Mouse (Mus musculus) megakaryocyte-erythroid progenitor cell, adult 5-6 weeks (primary cell): ENCODE measurements around the gene Gde1. TPM values are rescaled to one million over a fixed set of nuclear protein-coding genes. Genes with fewer than 3 reads are reported as not detected.

ENCODE experiments used
- ATAC-seq: replicated peaks from 2 replicates; pipeline ENCODE4 v1.8.0; 2016; ENCODE audit warnings: mild to moderate bottlenecking, inconsistent platforms; ENCODE audit not compliant: severe bottlenecking, poor library complexity, low FRiP score, low TSS enrichment
- total RNA-seq, 2 experiments: library from RNA; stranded (forward) in 1 of 2; stranded (reverse) in 1 of 2; fragments of 200-1000, 215-1000 nt in 1 of 2; fragments of >200 nt in 1 of 2; fragmentation: Nextera tagmentation in 1 of 2; gene quantifications; 2 replicates each; pipeline ENCODE4 v1.2.3; 2014 to 2017

Gde1 gene
- total RNA-seq, 2 experiments from 2014 or later = 24.3 to 30.4 TPM

- peak; percentile 29 for ATAC-seq
These were observed 2.4 kb upstream of the Gde1 start for GRCm38 (mm10) chr7:118708002-118708401.

DNA sequence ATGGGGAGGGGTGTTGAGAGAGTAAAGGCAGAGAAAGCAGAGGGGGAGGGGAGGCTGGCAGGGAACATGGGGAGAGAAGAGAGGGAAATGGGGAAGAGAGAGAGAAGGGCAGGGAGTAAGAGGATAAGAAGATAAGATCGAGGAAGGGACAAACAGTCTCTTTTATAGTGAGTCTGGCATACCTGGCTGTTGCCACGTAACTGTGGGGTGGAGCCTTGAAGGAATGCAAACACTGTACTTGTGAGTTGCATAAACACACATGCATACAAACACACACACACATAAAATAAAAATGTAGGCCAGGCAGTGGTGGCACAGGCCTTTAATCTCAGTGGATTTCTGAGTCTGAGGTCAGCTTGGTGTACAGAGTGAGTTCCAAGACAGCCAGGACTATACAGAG, 1.6 kb upstream of the Gde1 start:
- ATAC-seq = no peak

- no peak for ATAC-seq
These were observed 910 bp upstream of the Gde1 start for GRCm38 (mm10) chr7:118706488-118706887.

- no peak for ATAC-seq
These were observed 473 bp upstream of the Gde1 start for GRCm38 (mm10) chr7:118706051-118706450.

- ATAC-seq = peak; percentile 27
These were observed 1.4 kb downstream of the Gde1 start for GRCm38 (mm10) chr7:118704001-118704850.

DNA sequence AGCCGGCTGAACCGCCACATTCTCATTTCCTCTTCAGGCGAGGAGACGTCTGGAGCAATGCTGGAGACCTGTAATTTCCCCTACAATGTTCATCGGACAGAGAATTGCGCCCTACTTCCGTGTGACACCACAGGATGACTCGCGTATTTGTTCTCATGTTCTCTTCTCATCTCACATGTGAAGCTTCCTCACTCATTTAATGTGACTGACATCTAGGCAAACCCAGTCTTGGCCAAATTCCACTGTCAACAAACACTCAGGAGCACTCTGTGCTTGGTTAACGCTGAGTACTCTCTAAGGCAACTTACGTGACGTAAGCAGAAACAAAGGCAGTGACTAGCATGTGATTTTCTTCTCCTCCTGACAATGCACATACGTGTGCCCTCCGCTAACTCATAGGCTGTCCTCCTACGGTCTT, 2.4 kb downstream of the Gde1 start:
- no peak for ATAC-seq

DNA sequence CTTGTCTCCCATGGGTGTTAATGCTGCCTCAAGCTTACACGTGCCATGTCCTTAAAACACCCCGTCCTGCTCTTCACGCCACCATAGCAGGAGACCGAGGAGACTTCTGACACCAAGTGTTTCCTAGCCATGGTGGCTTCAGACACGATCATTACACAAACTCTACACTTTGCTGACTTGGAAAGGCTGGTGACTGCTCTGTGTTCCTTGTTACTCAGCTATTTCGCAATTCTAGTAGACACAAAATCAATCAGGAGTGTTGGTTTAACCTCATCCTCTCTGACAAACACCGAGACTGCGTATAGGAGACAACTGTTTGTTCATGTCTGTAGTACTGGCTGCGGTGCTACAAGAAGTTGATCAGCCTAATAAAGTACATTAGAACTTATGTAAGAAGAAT, 6.7 kb downstream of the Gde1 start:
- ATAC-seq = no peak

DNA sequence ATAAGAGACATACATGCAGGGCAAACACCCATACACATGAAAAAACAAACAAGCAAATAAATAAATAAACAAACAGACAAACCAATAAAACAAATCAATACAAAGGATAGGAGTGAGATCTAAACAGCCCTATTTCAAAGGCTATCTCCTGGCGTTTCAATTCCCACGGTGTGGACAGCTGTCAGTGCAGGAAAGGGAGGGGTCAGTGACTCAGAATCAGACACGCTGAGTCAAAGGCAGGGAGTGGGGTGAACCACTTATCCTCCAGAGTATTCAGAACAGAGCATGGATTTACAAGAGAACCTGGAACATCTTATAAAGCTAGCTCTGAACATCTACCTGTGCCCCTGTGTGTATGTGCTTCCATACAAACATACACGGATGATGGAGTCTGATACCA, 8.4 kb downstream of the Gde1 start:
- ATAC-seq = no peak

DNA sequence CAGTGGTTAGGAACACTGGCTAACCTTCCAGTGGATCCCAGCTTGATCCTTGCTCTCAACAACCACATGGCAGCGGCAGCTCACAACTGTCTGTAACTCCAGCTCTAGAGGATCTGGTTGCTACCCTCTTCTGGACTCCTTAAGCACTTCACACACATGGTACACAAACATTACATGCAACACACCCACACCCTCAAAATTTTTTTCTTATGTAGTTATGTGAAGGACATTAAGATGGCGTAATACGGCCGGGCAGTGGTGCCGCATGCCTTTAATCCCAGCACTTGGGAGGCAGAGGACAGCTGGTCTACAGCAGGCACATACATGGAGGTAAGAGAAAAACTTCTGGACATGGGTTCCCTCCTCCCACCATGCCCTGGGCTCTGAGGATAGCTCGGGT, 9.4 kb downstream of the Gde1 start:
- no peak for ATAC-seq

DNA sequence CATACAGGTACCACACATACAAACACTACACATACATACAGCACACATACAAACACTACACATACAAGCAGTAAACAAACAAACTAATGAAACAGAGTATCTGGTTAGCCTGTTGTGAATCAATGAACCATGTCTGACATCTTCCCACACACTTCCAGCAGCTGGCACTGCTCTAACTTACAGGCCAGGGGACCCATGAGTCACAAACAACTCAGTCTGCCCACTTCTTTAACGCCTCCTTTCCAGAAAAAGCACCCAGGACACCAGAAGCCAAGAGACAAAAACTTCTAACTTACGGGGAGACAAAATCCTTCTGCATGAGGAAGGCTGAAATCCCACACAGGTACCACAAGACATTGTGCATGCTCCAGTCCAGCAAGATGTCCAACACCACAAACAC, 14.3 kb downstream of the Gde1 start:
- no peak for ATAC-seq

- no peak for ATAC-seq
These were observed 16.5 kb downstream of the Gde1 start for GRCm38 (mm10) chr7:118689088-118689487.

DNA sequence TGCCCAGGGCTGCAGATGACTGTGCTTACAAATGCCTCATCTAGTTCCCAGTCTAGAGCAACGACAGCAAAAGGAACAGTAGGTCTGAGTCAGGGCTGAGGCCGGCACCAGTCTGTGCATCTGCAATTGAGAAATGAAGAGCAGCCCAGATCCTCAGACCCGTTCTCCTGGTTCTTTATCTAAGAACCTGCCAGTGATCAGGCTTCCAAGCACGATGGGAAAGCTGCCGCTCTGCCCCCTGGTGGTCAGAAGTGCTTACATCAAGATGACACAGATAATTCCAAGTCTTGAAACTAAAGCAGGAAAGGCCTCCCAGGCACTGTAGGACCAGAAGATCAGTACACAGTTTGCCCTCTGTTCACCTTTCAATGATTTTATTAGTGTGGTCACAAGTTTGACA, 17.4 kb downstream of the Gde1 start:
- ATAC-seq = peak; percentile 76

- ATAC-seq = no peak
These were observed 28.8 kb downstream of the Gde1 start for GRCm38 (mm10) chr7:118676826-118677225.

- no peak for ATAC-seq
These were observed 35.4 kb downstream of the Gde1 start for GRCm38 (mm10) chr7:118670142-118670541.

- ATAC-seq = no peak
These were observed 37.8 kb downstream of the Gde1 start for GRCm38 (mm10) chr7:118667773-118668172.

DNA sequence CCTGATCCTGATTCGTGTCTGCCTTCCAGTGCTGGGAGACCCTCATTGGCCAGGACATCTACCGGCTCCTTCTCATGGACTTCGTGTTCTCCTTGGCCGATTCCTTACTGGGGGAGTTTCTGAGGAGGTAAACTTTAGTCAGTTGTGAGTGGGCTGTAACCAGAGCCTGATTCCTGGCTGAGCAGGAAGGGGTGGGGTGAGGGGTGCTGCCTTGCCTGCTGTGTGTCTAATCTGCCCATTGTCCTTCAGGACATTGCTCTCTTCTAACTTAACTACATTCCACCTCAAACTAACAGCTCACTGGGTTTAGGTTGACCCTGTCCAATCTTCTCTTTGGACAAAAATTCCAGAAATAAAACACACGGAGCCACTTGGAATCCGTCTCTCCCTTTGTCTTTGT, 48.8 kb downstream of the Gde1 start:
- ATAC-seq = no peak

- ATAC-seq = no peak
These were observed 52.8 kb downstream of the Gde1 start for GRCm38 (mm10) chr7:118652572-118653295.

DNA sequence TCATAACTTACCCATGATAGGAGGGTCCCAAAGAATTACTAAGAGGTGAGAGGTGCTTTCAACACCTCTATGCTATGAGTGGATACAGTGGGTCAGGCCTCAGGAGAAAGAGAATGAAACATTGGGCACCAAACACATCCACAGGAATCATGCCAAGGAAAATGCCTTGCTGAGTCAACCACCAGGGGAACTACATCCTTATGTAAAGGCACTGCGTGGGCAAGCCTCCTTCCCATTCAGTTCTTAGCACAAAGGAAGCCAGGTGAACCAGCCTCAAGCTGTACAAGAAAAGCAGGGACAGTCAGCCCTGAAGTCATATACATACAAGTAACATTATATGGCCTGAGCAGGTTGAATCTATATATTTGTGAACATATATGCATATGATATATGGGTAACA, 54.7 kb downstream of the Gde1 start:
- ATAC-seq = no peak

- no peak for ATAC-seq
These were observed 55.5 kb downstream of the Gde1 start for GRCm38 (mm10) chr7:118650119-118650518.

DNA sequence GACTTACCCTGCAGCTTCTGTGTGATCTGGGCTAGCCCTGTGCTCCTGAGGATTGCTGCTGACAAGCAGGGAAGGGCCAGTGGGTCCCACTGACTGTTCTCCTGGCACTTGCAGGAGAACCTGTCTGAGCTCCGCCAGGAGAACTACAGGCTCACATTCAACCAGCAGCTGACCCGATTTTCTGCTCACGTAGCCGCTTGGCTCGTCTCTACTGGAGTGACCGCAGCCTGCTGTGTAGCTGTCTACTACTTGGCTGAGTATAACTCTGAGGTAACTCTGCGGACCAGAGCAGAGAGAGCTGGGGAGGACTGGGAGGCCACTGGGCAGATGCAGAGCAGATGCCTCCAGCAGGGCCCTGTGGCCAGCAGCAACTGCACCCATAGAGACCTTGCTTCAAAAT, 56.2 kb downstream of the Gde1 start:
- ATAC-seq = no peak

GRCm38 (mm10) chr7:118646237-118646636, 59.3 kb downstream of the Gde1 start:
- no peak for ATAC-seq
